Mouse (Mus musculus): ENCODE results near the gene 2310079G19Rik. TPM values are rescaled to one million over a fixed set of nuclear protein-coding genes. Genes with fewer than 3 reads are reported as not detected.

Gene 2310079G19Rik
- total RNA-seq, 2 experiments from 2014 or later: not detected

Other genes starting within 250 kb of the 2310079G19Rik start
- not detected for gene Cldn17, start 120.7 kb downstream of the 2310079G19Rik start, total RNA-seq (2021)
- under 1 TPM in 1 of 2 experiments, not detected in 1; 0.28 TPM for gene Cldn8, start 64.5 kb downstream of the 2310079G19Rik start, total RNA-seq (2021)
- gene Krtap24-1, start 15.4 kb downstream of the 2310079G19Rik start, total RNA-seq (2021): not detected
- not detected for gene Krtap26-1, start 20.1 kb upstream of the 2310079G19Rik start, total RNA-seq (2021)
- gene Krtap27-1, start 44.0 kb upstream of the 2310079G19Rik start, total RNA-seq (2021): not detected
- gene 2310061N02Rik, start 80.3 kb upstream of the 2310079G19Rik start, total RNA-seq (2021): not detected
- not detected for gene Krtap13-1, start 101.2 kb upstream of the 2310079G19Rik start, total RNA-seq (2021)
- gene Krtap13, start 124.0 kb upstream of the 2310079G19Rik start, total RNA-seq (2021): not detected
- gene 2310034C09Rik, start 131.2 kb upstream of the 2310079G19Rik start, total RNA-seq (2021): not detected
- not detected for gene 2310057N15Rik, start 146.5 kb upstream of the 2310079G19Rik start, total RNA-seq (2021)
- not detected for gene Gm5965, start 150.2 kb upstream of the 2310079G19Rik start, total RNA-seq (2021)
- gene Gm20741, start 184.6 kb upstream of the 2310079G19Rik start, total RNA-seq (2021): not detected
- gene Krtap15, start 192.5 kb upstream of the 2310079G19Rik start, total RNA-seq (2021): not detected
- gene Krtap14, start 198.5 kb upstream of the 2310079G19Rik start, total RNA-seq (2021): not detected
- not detected for gene Krtap19-1, start 241.7 kb upstream of the 2310079G19Rik start, total RNA-seq (2021)
- not detected for gene Krtap19-2, start 246.6 kb upstream of the 2310079G19Rik start, total RNA-seq (2021)

Measured in left cerebral cortex, postnatal 4 days (tissue).